Mouse (Mus musculus) skeletal muscle tissue, adult 2 months (tissue): ENCODE results near the gene Tmem117.

ENCODE experiments used
- DNase-seq: peaks from one replicate; pipeline ENCODE4 v3.0.0-alpha.2; 2012; ENCODE audit warnings: low read depth, low spot score

Tmem117 gene

GRCm38 (mm10) chr15:94648430-94648829 lies 19.4 kb downstream of the Tmem117 start:
- DNase-seq: no peak

- no peak for DNase-seq
Observed at GRCm38 (mm10) chr15:94649071-94649765, 20.2 kb downstream of the Tmem117 start.

- DNase-seq: no peak
Observed at GRCm38 (mm10) chr15:94649766-94650120, 20.7 kb downstream of the Tmem117 start.

GRCm38 (mm10) chr15:94651350-94651749 lies 22.3 kb downstream of the Tmem117 start:
- no peak for DNase-seq

- DNase-seq: no peak
Observed at GRCm38 (mm10) chr15:94651969-94652842, 23.2 kb downstream of the Tmem117 start.

- DNase-seq: no peak
Observed at GRCm38 (mm10) chr15:94652843-94653206, 23.8 kb downstream of the Tmem117 start.

- peak; percentile 30 for DNase-seq
Observed at GRCm38 (mm10) chr15:94655811-94656323, 26.8 kb downstream of the Tmem117 start.

- no peak for DNase-seq
Observed at GRCm38 (mm10) chr15:94657882-94658281, 28.9 kb downstream of the Tmem117 start.

- DNase-seq: no peak
Observed at GRCm38 (mm10) chr15:94658392-94659111, 29.5 kb downstream of the Tmem117 start.

GRCm38 (mm10) chr15:94659112-94659437 lies 30.0 kb downstream of the Tmem117 start:
- no peak for DNase-seq

GRCm38 (mm10) chr15:94660913-94661312 lies 31.9 kb downstream of the Tmem117 start:
- DNase-seq: no peak

- peak; percentile 27 for DNase-seq
Observed at GRCm38 (mm10) chr15:94661398-94661797, 32.4 kb downstream of the Tmem117 start.

GRCm38 (mm10) chr15:94664612-94665011 lies 35.6 kb downstream of the Tmem117 start:
- DNase-seq: no peak

GRCm38 (mm10) chr15:94681135-94681534 lies 52.1 kb downstream of the Tmem117 start:
- DNase-seq: no peak

GRCm38 (mm10) chr15:94684269-94684668 lies 55.2 kb downstream of the Tmem117 start:
- DNase-seq: no peak

- no peak for DNase-seq
Observed at GRCm38 (mm10) chr15:94687176-94687575, 58.1 kb downstream of the Tmem117 start.

GRCm38 (mm10) chr15:94687629-94688028 lies 58.6 kb downstream of the Tmem117 start:
- DNase-seq: no peak

GRCm38 (mm10) chr15:94689195-94689883 lies 60.3 kb downstream of the Tmem117 start:
- DNase-seq: no peak

- no peak for DNase-seq
Observed at GRCm38 (mm10) chr15:94689884-94690231, 60.8 kb downstream of the Tmem117 start.

GRCm38 (mm10) chr15:94722759-94723158 lies 93.7 kb downstream of the Tmem117 start:
- peak; percentile 2 for DNase-seq

GRCm38 (mm10) chr15:94732104-94732503 lies 103.1 kb downstream of the Tmem117 start:
- no peak for DNase-seq

- DNase-seq: peak; percentile 8
Observed at GRCm38 (mm10) chr15:94769227-94769626, 140.2 kb downstream of the Tmem117 start.
